Mouse (Mus musculus) adrenal gland, postnatal 25 days (tissue): ENCODE data around the gene Leng9. TPM values are rescaled to one million over a fixed set of nuclear protein-coding genes. Genes with fewer than 3 reads are reported as not detected.
A peak's percentile ranks its signal among the peaks of the same experiment; 100 is the strongest.
"Not testable (repeated sequence)": the region's sequence is repeated elsewhere in the genome, so short reads cannot be mapped to it uniquely, and the experiment has no call there.

Source experiments
- DNase-seq: peaks from one replicate; pipeline ENCODE4 v3.0.0; 2021; ENCODE audit warnings: mixed read lengths
- long read RNA-seq: library from polyadenylated mRNA; stranded (forward); transcript quantifications from one replicate; pipeline ENCODE4 v2.0.0, GENCODE M21; 2021
- total RNA-seq: library from RNA; stranded (reverse); gene quantifications from 2 replicates; pipeline ENCODE4 v1.2.3, GENCODE M21; 2021

Leng9 gene
- 11.5 and 12.2 TPM in 2 replicates for total RNA-seq
- long read RNA-seq, transcript Leng9-201 (1 exons, 2,460 nt): major isoform, 10 of 10 reads
- long read RNA-seq, partial matches to known transcripts: 0 of 10 reads
- long read RNA-seq, other reads (novel, unspliced or antisense): 0 of 10 reads

DNA sequence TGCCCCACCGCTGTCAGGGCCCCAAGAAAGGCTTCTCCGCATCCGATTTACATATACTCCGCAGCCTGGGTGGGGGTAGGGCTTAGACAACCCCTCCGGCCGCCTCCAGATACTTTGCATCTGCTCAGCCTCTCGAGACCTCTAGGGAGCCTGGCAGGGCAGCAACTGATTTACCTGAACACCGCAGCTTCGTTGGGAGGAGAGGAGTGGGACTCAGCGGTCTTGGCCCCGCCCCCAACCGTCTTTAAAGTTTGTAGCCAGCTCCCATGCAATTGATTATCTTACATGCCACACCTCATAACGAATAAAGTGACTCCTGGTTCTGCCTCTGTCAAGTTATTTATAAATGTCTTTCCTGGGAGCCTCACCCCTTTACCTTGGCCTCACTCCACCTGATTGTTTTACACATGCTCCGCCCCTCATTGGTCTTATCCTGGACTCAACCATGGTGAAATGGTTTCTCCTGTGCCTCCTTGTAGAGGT, at the start of gene Leng9:
Gene Leng9, minus strand, starts transcription at position 316 of the 483 bp plus-strand sequence.
- DNase-seq: peak; percentile 32

DNA sequence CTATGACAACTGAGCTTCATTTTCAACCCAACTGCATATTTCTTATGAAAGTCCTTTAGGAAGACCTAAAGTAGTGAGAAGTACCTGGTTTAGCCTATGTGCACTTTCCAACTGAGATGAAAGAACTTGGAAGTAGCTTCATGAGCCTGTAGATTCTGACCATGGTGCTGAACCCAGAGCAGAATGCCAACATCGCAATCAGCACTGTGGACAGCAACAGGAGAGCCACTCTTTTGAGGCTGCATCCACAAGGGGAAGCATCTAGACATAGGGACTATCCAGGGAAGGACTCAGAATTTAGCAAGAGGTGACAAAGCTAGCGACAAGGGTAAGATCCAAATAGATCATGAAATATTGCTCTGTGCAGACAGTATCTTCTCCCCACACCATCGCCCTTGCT, 28.3 kb upstream of the Leng9 start:
- DNase-seq: peak; percentile 51

DNA sequence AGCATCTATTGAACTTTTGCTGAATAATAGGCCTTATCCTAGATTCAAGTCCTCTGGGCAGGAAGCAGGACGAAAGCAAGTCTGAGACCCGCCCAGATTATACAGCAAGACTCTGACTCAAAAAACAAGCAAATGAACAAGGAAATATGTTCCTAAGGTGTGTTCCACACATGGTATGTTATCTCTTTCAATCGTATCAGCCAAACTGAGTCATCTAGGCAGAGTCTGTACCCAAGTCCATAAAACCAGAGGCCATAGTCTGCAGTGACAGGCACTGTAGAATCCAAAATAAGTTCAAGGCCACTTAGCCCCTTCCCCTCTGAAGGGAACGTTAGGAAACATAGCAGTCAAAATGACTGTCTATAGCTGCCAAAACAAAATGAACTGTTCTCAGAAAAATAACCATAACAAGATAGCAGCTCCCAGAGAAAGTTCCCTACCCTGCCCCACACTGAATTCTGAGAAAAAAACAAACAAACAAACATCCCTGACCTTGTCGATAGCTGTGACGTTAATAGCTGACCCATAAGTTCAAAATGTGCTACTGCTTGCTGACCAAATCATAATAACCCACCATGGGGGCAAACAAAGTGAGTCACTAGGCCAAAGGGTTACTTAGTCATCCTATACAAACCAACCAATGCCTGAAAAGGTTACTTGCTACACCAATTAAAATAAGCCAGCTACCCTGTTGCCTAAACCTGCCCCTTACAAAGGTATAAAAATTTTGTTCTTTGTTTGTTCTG, 20.2 kb upstream of the Leng9 start:
- no peak for DNase-seq

DNA sequence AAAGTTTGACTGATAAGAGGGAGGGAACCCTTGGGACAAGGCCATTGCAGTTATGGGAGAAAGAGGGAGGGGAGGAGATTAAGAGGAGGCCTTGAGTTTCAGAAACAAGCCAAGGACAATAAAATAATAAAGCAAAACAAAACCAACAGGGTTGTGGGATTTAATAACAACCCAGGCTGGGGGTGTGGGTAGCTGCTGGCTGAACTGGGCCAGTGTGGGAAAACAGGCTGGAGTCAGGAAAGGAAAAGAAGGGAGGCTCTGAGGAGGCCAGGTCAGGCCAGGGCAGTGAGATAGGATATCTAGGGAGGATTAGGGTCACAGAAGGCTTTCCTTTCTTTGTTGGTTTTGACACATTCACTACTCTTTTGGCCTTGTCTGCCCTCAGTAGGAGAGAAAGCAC, 16.9 kb upstream of the Leng9 start:
- no peak for DNase-seq

DNA sequence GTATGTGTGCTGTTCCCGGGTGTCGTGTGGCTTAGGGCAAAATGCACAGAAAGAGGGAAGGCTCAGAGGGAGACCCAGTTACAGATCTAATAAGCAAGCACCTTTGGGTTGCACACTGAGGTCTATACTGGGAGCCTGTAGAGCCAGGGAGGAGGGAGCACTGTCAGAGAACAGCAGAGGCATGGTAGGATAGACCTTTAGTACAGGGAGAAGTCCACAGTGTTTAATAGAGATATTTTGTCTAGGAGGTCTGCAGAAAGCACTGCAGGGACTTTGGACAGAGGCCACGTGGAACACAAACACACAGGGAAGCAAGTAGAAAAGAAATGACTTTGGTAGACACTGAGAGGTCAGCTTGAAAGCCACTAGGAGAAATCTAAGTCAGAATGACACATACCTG, 15.1 kb upstream of the Leng9 start:
- no peak for DNase-seq

- peak; percentile 62 for DNase-seq
Measured at GRCm38 (mm10) chr7:4164090-4164910, 14.1 kb upstream of the Leng9 start, which contains the start of gene Cdc42ep5. TSS of gene Cdc42ep5 (minus strand) at chr7:4164860.

GRCm38 (mm10) chr7:4163571-4164072, 13.4 kb upstream of the Leng9 start:
- DNase-seq: no peak

DNA sequence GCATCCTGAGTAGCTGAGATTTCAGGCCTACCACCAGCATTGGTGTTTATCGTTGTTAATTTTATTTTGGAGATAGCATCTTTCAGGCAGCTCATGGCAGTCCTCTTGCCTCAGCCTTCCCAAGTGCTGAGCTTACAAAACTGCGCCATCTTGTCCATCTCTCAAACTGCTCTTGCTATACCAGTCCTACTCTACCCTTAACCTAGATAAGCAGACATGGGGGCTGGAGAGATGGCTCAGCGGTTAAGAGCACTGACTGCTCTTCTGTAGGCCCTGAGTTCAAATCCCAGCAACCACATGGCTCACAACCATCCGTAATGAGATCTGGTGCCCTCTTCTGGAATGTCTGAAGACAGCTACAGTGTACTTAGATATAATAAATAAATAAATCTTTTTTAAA, 11.4 kb upstream of the Leng9 start:
- DNase-seq: not testable (repeated sequence)

- DNase-seq: no peak
Measured at GRCm38 (mm10) chr7:4154976-4155375, 4.8 kb upstream of the Leng9 start.

DNA sequence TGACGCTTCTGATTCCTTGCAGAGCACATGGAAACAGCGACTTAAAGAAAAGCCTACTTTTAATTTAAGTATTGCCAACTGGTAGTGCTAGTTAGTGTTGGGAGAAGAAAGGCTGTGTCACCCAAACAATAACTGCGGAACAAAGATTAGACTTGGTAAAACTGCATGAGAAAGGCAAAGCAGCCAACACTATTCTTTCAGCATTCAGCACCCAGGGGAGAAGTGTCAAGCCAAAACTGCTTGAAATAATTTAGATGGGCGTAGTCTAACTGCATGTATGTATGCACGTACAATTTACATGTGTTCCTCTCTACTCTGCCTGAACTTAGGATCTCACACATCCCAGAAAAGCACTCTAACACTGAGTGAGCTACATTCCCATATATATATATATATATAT, 4.2 kb upstream of the Leng9 start:
- no peak for DNase-seq

DNA sequence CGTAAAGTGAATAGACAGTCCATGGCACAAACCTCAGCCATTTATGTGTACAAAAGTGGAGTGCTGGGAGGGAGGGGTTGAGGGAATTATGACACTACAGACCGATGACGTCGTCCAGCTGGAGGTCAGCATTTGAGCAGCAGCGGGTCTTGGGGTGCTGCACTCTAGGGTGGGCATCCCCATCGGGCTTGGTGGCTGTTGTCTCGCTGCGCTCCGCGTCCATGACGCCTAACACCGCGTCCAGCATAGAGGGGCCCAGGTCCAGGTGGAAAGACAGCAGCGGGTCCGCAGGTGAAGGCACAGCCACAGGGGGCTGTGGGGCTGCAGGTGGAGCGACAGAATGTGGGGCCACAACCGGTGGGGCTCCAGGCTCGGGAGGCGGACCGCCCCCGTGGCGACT, 1.1 kb upstream of the Leng9 start:
- no peak for DNase-seq

GRCm38 (mm10) chr7:4150811-4151221, 642 bp upstream of the Leng9 start:
- DNase-seq: peak; percentile 61

GRCm38 (mm10) chr7:4149209-4150054, 742 bp downstream of the Leng9 start:
- DNase-seq: peak; percentile 80

DNA sequence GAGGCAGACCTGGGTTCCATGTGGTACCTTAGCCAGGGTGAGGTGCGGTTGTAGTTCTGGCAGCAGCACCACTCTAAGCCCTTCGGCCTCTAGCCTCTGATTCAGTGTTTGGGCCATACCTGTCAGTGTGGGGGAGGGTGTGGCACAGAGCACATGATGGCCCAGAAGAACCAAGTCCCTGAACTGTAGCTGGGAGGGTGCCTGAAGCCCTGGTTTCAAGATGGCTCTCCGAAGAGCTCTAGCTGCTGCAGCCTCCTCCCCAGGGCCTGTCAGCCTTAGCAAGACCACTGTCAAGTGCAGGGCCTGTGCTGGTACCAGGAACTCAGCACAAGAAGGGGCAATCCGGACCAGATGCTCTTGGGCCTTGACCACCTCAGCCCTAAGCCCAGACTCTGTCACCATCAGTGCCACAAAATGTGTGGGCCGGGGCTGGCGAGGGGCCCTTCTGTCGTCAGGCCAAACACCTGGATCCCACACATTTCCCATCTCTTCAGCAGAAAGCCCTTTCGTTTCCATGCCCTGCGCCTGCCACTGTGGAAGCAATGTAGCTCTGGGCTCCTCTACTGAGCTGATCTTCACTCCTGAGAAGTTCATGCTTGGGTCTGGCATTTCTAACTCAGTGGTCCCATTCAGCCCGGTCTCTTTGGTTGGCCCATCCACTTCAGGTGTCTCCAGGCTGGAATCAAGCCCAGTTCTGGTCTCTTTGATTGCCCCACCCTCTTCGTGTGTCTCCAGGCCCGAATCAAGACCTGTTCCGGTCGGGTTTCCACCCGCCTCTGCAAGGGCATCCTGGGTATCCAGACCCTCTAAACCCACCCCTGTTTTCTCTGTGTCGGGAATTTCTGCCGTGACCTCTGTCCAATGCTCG, 1.6 kb downstream of the Leng9 start:
- no peak for DNase-seq

DNA sequence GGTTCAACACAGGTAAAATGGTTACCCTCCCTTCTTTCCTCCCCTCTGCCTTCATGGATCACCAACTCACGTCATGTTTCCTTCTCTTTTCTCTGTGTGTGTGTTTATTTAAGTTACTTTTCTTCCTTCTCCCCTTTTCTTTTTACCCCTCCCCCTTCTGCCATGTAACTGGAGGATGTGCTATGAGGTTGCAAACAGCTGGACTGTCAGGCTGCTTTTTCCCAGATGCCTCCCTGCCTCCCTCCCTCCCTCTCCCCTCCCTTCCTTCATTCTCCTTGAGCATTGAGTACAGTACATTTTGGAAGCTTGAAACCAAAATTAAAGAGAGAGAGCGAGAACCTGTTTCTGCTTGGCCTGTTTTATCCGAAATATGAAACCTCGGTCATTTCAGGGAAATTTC, 2.3 kb downstream of the Leng9 start:
- no peak for DNase-seq

DNA sequence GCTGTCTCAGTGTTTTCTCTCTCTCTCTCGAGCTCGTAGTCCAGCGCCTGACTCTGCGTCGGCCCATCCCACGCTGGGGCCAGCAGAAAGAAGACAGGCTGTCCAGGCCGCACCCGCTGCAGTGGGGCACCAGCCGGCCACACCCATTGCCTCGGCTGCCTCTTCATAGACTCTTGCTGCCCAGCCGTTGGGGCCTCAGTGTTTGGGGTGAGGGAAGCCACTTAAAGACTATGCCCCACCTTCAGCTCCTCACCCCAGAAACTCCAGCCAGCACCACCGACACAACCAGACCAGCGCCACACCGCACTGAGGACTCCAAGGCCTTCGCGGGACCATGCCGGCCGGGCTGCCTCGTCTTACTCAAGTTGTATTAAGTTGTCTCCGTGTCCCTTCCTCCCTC, 2.8 kb downstream of the Leng9 start:
- no peak for DNase-seq

GRCm38 (mm10) chr7:4146241-4147180, 3.7 kb downstream of the Leng9 start:
- no peak for DNase-seq

DNA sequence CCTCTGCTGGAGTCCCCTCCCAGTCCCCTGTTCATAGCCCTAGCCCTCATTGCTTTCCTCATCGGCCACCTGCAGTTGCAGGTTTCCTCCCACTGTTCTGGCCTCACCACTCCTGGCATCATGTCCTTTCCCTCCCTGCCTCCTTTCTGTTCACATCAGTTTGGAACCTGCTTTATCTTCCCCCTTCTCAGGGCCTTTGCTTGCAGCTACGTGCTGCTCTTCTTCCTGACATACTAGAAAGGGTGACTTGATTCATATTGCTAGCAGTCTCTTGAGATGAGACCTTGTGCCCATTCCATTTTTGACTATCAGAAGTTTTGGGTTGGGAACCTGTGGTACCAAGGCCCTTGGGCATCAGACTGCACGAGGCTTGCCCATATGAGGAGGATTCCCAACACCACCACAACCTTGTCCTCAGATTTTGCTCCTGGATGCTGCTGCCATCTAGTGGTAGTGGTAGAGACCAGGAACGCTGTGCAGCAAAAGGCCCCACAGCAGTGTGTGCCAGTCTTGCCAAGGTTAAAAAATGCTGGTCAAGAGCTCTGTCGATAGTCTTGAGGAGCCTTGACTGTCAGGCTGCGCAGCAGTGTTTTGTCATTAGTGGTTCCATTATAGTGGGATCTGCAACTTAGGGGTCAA, 4.5 kb downstream of the Leng9 start:
- DNase-seq: peak; percentile 60
